Comparison of ENCODE assay signal across 10 mouse cellular contexts in the genomic region with DNA sequence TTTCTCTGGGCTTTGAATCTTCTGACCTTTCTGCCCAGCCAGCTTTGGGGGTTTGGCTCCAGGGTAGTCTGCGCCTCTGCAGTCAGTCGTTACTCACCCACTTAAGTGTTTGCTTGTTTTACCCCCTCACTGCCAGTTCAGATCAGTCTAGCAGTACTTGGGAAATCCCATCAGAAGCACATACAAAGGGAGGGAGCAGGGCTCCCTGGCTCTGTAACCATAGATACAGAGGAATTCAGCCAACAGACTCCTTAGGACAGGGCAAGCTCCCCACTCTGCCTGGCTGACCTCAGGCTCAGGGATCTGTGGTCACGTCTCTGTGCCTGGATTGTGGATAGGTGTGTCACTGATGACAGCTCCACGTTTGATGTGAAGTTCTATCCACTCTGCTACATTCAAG. TPM values are rescaled to one million over a fixed set of nuclear protein-coding genes. Genes with fewer than 3 reads are reported as not detected.
DNase-seq lines count a peak whose midpoint lies in the region; ATAC-seq and TF ChIP-seq lines count a peak whose summit lies in the region.
"Had no signal": no experiment of that assay in that cellular context is flagged by ENCODE, and none has a peak within 500 bp of the region (broad histone marks: within the 10 kb centered on the region; RNA-seq: fewer than 3 reads in every experiment).

No protein-coding gene starts in this region.

- no peak overlapping the region for H3K4me2 ChIP-seq in kidney, embryonic 15.5 days
- no peak overlapping the region for H3K4me2 ChIP-seq in embryonic facial prominence, embryonic 13.5 days
- no peak overlapping the region for H3K4me2 ChIP-seq in midbrain, postnatal 0 days (ENCODE audit: low read depth, low read length, poor library complexity, severe bottlenecking)
- H3K4me2 ChIP-seq: embryonic facial prominence, embryonic 12.5 days had no signal

- TF ChIP-seq CTCF in midbrain, postnatal 0 days (IDR thresholded peaks at IDR 0.05): no peak

- DNase-seq in gastrocnemius, adult 18-20 months (ENCODE audit: low spot score): peak; percentile 76
- DNase-seq in gastrocnemius, postnatal 4 days (ENCODE audit: low spot score in 2 of 2): no peak
- no peak for DNase-seq in kidney, adult 8-10 months
- peak; percentile 17 for DNase-seq in midbrain, postnatal 0 days (ENCODE audit: low spot score)
- no peak for DNase-seq in left cerebral cortex, postnatal 10 days (ENCODE audit: extremely low spot score in 1 of 2, low spot score in 2 of 2)

- no peaks in the 10 kb centered on the region for H3K27me3 ChIP-seq in kidney, embryonic 15.5 days
- H3K27me3 ChIP-seq in embryonic facial prominence, embryonic 13.5 days: no peaks in the 10 kb centered on the region
- no peaks in the 10 kb centered on the region for H3K27me3 ChIP-seq in midbrain, postnatal 0 days (ENCODE audit: insufficient read depth, low read length)
- H3K27me3 ChIP-seq: embryonic facial prominence, embryonic 12.5 days; megakaryocyte, embryonic 14.5 days had no signal

- peaks cover 33% of the 10 kb centered on the region for H3K4me1 ChIP-seq in kidney, embryonic 15.5 days
- H3K4me1 ChIP-seq in embryonic facial prominence, embryonic 13.5 days: peaks cover 40% of the 10 kb centered on the region
- H3K4me1 ChIP-seq in midbrain, postnatal 0 days (ENCODE audit: insufficient read depth, low read length): peaks cover 4% of the 10 kb centered on the region; the same call in 1 of the 2 replicates

- peak overlapping the region; percentile 23; the same call in 1 of the 2 replicates for H3K27ac ChIP-seq in kidney, embryonic 15.5 days
- H3K27ac ChIP-seq in embryonic facial prominence, embryonic 13.5 days: 0 out of 2 replicates have a peak overlapping the region, but pooled peaks have one; percentile 11
- no peak overlapping the region for H3K27ac ChIP-seq in midbrain, postnatal 0 days (ENCODE audit: low read depth, low read length)
- H3K27ac ChIP-seq: embryonic facial prominence, embryonic 12.5 days had no signal

- intact Hi-C loops in left cerebral cortex, postnatal 10 days (cut with DNase I): no loop called here

- no peak overlapping the region for H3K9ac ChIP-seq in kidney, embryonic 15.5 days
- H3K9ac ChIP-seq in embryonic facial prominence, embryonic 13.5 days: no peak overlapping the region
- no peak overlapping the region for H3K9ac ChIP-seq in midbrain, postnatal 0 days (replicated peaks; ENCODE audit: low read length, poor library complexity, severe bottlenecking)
- H3K9ac ChIP-seq: embryonic facial prominence, embryonic 12.5 days had no signal

- no peak overlapping the region for H3K4me3 ChIP-seq in kidney, embryonic 15.5 days (replicated peaks)
- no peak overlapping the region for H3K4me3 ChIP-seq in embryonic facial prominence, embryonic 13.5 days
- H3K4me3 ChIP-seq in midbrain, postnatal 0 days (ENCODE audit: low read depth, low read length): no peak overlapping the region
- H3K4me3 ChIP-seq: embryonic facial prominence, embryonic 12.5 days; megakaryocyte, embryonic 14.5 days had no signal

- whole genome bisulfite sequencing in kidney, embryonic 15.5 days: 35% methylated on average over 4 of the region's 4 CpGs
- WGBS in embryonic facial prominence, embryonic 13.5 days: 32% methylated on average over 4 of the region's 4 CpGs
- WGBS in midbrain, postnatal 0 days: 19% methylated on average over 4 of the region's 4 CpGs

- H3K36me3 ChIP-seq in kidney, embryonic 15.5 days: peaks cover 20% of the 10 kb centered on the region
- peaks cover 28% of the 10 kb centered on the region for H3K36me3 ChIP-seq in embryonic facial prominence, embryonic 13.5 days
- H3K36me3 ChIP-seq in midbrain, postnatal 0 days (ENCODE audit: insufficient read depth, low read length): peaks cover 12% of the 10 kb centered on the region; the same call in 1 of the 2 replicates

- peak; percentile 30; the same call in 1 of the 2 replicates for ATAC-seq in kidney, embryonic 15.5 days (replicated peaks; ENCODE audit: low FRiP score)
- no peak for ATAC-seq in embryonic facial prominence, embryonic 13.5 days (ENCODE audit: insufficient number of reproducible peaks, insufficient read depth, low FRiP score, low TSS enrichment, low read depth)
- ATAC-seq in midbrain, postnatal 0 days (ENCODE audit: low FRiP score): no peak
- no peak for ATAC-seq in megakaryocyte, adult 5-6 weeks (ENCODE audit: poor library complexity, severe bottlenecking)

- H3K9me3 ChIP-seq in kidney, embryonic 15.5 days (replicated peaks): no peaks in the 10 kb centered on the region
- no peaks in the 10 kb centered on the region for H3K9me3 ChIP-seq in embryonic facial prominence, embryonic 13.5 days
- H3K9me3 ChIP-seq in midbrain, postnatal 0 days (ENCODE audit: low read length): no peaks in the 10 kb centered on the region
- H3K9me3 ChIP-seq: embryonic facial prominence, embryonic 12.5 days; megakaryocyte, embryonic 14.5 days had no signal

RNA-seq across cellular contexts. Expression of gene Ppp2r1b, which starts 42.2 kb away (rescaled TPM):
- total RNA-seq in gastrocnemius, adult 18-20 months (2021): 1 to 10 TPM; 4.3 to 5.4 TPM
- 10 to 100 TPM; 16.8 to 17.7 TPM for total RNA-seq in gastrocnemius, postnatal 4 days (2021)
- 74.8 and 75.6 TPM in 2 replicates for polyA plus RNA-seq in kidney, embryonic 15.5 days (2015; fragmentation: Nextera tagmentation; extraction: Ambion mirVana)
- 72.2 and 75.3 TPM in 2 replicates for polyA plus RNA-seq in embryonic facial prominence, embryonic 13.5 days (2015; fragmentation: Nextera tagmentation; extraction: Ambion mirVana)
- total RNA-seq in midbrain, postnatal 0 days (2014; rRNA removed): 14.8 and 17.0 TPM in 2 replicates
- 27.9 and 30.2 TPM in 2 replicates for polyA plus RNA-seq in midbrain, postnatal 0 days (2015; fragmentation: Nextera tagmentation; extraction: Ambion mirVana)
- 17.8 and 18.7 TPM in 2 replicates for total RNA-seq in megakaryocyte, adult 5-6 weeks (2015)
- 24.0 and 26.6 TPM in 2 replicates for total RNA-seq in megakaryocyte, adult 5-6 weeks (2017)
- 10 to 100 TPM; 21.1 to 23.2 TPM for total RNA-seq in left cerebral cortex, postnatal 10 days (2021)

Comparison
In these comparisons a context has a peak if more than half of its experiments do, and no peak if none do; other contexts are left out.
1. DNase-seq: peak in gastrocnemius, adult 18-20 months (single experiment) and midbrain, postnatal 0 days (single experiment); none in gastrocnemius, postnatal 4 days (0 of 2), kidney, adult 8-10 months (0 of 2) and left cerebral cortex, postnatal 10 days (0 of 2).